Mouse (Mus musculus) stomach, embryonic 14.5 days (tissue): ENCODE measurements around the gene Cela3b. TPM values are rescaled to one million over a fixed set of nuclear protein-coding genes. Genes with fewer than 3 reads are reported as not detected.
A peak's percentile ranks its signal among the peaks of the same experiment; 100 is the strongest.
"Not testable (repeated sequence)": the region's sequence is repeated elsewhere in the genome, so short reads cannot be mapped to it uniquely, and the experiment has no call there.

ENCODE experiments used
- ATAC-seq: fragments of 200-750 bp; cut with Nextera tagmentation; 2 replicates; pipeline ENCODE4 v1.8.0; 2017; ENCODE audit warnings: low read depth, moderate TSS enrichment; ENCODE audit not compliant: insufficient number of reproducible peaks, insufficient read depth, low FRiP score
- H3K27ac ChIP-seq: fragments of 300-500 bp; sonication (generic); 2 replicates; pipeline ENCODE4 v1.5.1; 2014; ENCODE audit warnings: mild to moderate bottlenecking, low read length, moderate library complexity, mixed read lengths
- H3K27me3 ChIP-seq: fragments of 300-500 bp; sonication (generic); 2 replicates; pipeline ENCODE4 v1.6.1; 2014; ENCODE audit warnings: low read length, control low read depth, mixed read lengths; ENCODE audit not compliant: control insufficient read depth, insufficient read depth
- H3K36me3 ChIP-seq: fragments of 300-500 bp; sonication (generic); 2 replicates; pipeline ENCODE4 v1.6.1; 2014; ENCODE audit warnings: mild to moderate bottlenecking, control low read depth, low read length, moderate library complexity, mixed read lengths; ENCODE audit not compliant: control insufficient read depth, insufficient read depth
- H3K4me1 ChIP-seq: fragments of 300-500 bp; sonication (generic); 2 replicates; pipeline ENCODE4 v1.6.1; 2014; ENCODE audit warnings: low read length, control low read depth, mixed read lengths; ENCODE audit not compliant: control insufficient read depth, insufficient read depth
- H3K4me2 ChIP-seq: fragments of 300-500 bp; sonication (generic); replicated peaks from 2 replicates; pipeline ENCODE4 v1.6.1; 2014; ENCODE audit warnings: low read depth, low read length, control low read depth
- H3K4me3 ChIP-seq: fragments of 300-500 bp; sonication (generic); 2 replicates; pipeline ENCODE4 v1.5.1; 2014; ENCODE audit warnings: low read depth, low read length, control low read depth
- H3K9ac ChIP-seq: fragments of 300-500 bp; sonication (generic); replicated peaks from 2 replicates; pipeline ENCODE4 v1.6.1; 2014; ENCODE audit warnings: low read depth, mild to moderate bottlenecking, control low read depth, low read length, moderate library complexity, mixed read lengths
- H3K9me3 ChIP-seq: fragments of 300-500 bp; sonication (generic); 2 replicates; pipeline ENCODE4 v1.6.1; 2016; ENCODE audit warnings: low read depth, low read length, control low read depth; ENCODE audit not compliant: control insufficient read depth
- WGBS: fragments of 180-500 bp; shearing (Covaris S2); extraction: QIAGEN DNeasy Blood & Tissue Kit; methylation state at CpG from one replicate; pipeline ENCODE4 v1.1.7; 2014; 5-methylcytosine and 5-hydroxymethylcytosine counted together
- polyA plus RNA-seq: library from polyadenylated mRNA; unstranded; fragments of >200 nt; fragmentation: Nextera tagmentation; extraction: Ambion mirVana; gene quantifications from 2 replicates; pipeline ENCODE4 v1.2.1, GENCODE M21; 2014

Cela3b gene
- polyA plus RNA-seq, 1 experiment from 2014 or later = not detected

- no peak overlapping the region for H3K27ac ChIP-seq
- 57% methylated on average over 7 of the region's 7 CpGs for WGBS
Measured at GRCm38 (mm10) chr4:137447363-137448196, 17.2 kb upstream of the Cela3b start.

GRCm38 (mm10) chr4:137445881-137446280 lies 15.5 kb upstream of the Cela3b start:
- ATAC-seq = no peak
- Histone ChIP-seq H3K9ac (no peak overlapping the region), H3K27me3 (no peaks in the 10 kb centered on the region), H3K36me3 (no peaks in the 10 kb centered on the region), H3K4me2 (no peak overlapping the region), H3K4me3 (no peak overlapping the region), H3K9me3 (no peaks in the 10 kb centered on the region; the same call in 1 of the 2 replicates), H3K4me1 (peaks cover 16% of the 10 kb centered on the region), H3K27ac (no peak overlapping the region)
- 83% methylated on average over 4 of the region's 4 CpGs for WGBS

More at GRCm38 (mm10) chr4:137447363-137448196, 17.2 kb upstream of the Cela3b start:
- Histone ChIP-seq H3K4me3 (no peak overlapping the region), H3K9ac (no peak overlapping the region), H3K4me2 (no peak overlapping the region), H3K4me1 (peaks cover 16% of the 10 kb centered on the region), H3K9me3 (no peaks in the 10 kb centered on the region), H3K36me3 (no peaks in the 10 kb centered on the region), H3K27me3 (no peaks in the 10 kb centered on the region)
- no peak for ATAC-seq

- no peak overlapping the region for H3K27ac ChIP-seq
- no peaks in the 10 kb centered on the region for H3K36me3 ChIP-seq
- H3K4me3 ChIP-seq = no peak overlapping the region
- no peaks in the 10 kb centered on the region for H3K27me3 ChIP-seq
- H3K9ac ChIP-seq = no peak overlapping the region
- WGBS = 7% methylated on average over 5 of the region's 5 CpGs
- H3K4me1 ChIP-seq = peaks cover 12% of the 10 kb centered on the region
- ATAC-seq = no peak
- no peak overlapping the region for H3K4me2 ChIP-seq
- H3K9me3 ChIP-seq = no peaks in the 10 kb centered on the region; the same call in 1 of the 2 replicates
Measured at GRCm38 (mm10) chr4:137443625-137444024, 13.3 kb upstream of the Cela3b start.

GRCm38 (mm10) chr4:137441332-137441731 lies 11.0 kb upstream of the Cela3b start:
- WGBS = 87% methylated on average over 4 of the region's 4 CpGs
- Histone ChIP-seq H3K27ac (no peak overlapping the region), H3K9me3 (no peaks in the 10 kb centered on the region; the same call in 1 of the 2 replicates), H3K4me3 (no peak overlapping the region), H3K27me3 (no peaks in the 10 kb centered on the region), H3K4me2 (no peak overlapping the region), H3K4me1 (0 out of 2 replicates have a peak, but pooled peaks cover 4% of the 10 kb centered on the region), H3K9ac (no peak overlapping the region), H3K36me3 (no peaks in the 10 kb centered on the region)
- ATAC-seq = no peak

GRCm38 (mm10) chr4:137438842-137439241 lies 8.5 kb upstream of the Cela3b start:
- Histone ChIP-seq H3K4me3 (no peak overlapping the region), H3K4me2 (no peak overlapping the region), H3K36me3 (no peaks in the 10 kb centered on the region), H3K9ac (no peak overlapping the region), H3K9me3 (no peaks in the 10 kb centered on the region; the same call in 1 of the 2 replicates), H3K4me1 (0 out of 2 replicates have a peak, but pooled peaks cover 2% of the 10 kb centered on the region), H3K27ac (no peak overlapping the region), H3K27me3 (no peaks in the 10 kb centered on the region)
- ATAC-seq = peak; percentile 28; the same call in 1 of the 2 replicates
- WGBS = 90% methylated on average over 8 of the region's 8 CpGs

GRCm38 (mm10) chr4:137436979-137437669 lies 6.8 kb upstream of the Cela3b start:
- Histone ChIP-seq H3K9me3 (no peaks in the 10 kb centered on the region; the same call in 1 of the 2 replicates), H3K4me3 (no peak overlapping the region), H3K4me2 (no peak overlapping the region), H3K36me3 (no peaks in the 10 kb centered on the region), H3K4me1 (no peaks in the 10 kb centered on the region), H3K9ac (no peak overlapping the region), H3K27me3 (no peaks in the 10 kb centered on the region), H3K27ac (no peak overlapping the region)
- ATAC-seq = no peak
- 83% methylated on average over 8 of the region's 8 CpGs for WGBS

GRCm38 (mm10) chr4:137432700-137433550 lies 2.6 kb upstream of the Cela3b start:
- not testable (repeated sequence) for H3K9me3 ChIP-seq, H3K36me3 ChIP-seq, H3K4me2 ChIP-seq, H3K4me1 ChIP-seq, H3K4me3 ChIP-seq, H3K27me3 ChIP-seq, H3K9ac ChIP-seq, ATAC-seq, H3K27ac ChIP-seq
- WGBS = 53% methylated on average over 10 of the region's 10 CpGs
